Mouse (Mus musculus): ENCODE measurements around the gene Gm17428. TPM values are rescaled to one million over a fixed set of nuclear protein-coding genes. Genes with fewer than 3 reads are reported as not detected.

Gm17428 gene
- polyA plus RNA-seq, 1 experiment from 2014 or later, result not detected

DNA sequence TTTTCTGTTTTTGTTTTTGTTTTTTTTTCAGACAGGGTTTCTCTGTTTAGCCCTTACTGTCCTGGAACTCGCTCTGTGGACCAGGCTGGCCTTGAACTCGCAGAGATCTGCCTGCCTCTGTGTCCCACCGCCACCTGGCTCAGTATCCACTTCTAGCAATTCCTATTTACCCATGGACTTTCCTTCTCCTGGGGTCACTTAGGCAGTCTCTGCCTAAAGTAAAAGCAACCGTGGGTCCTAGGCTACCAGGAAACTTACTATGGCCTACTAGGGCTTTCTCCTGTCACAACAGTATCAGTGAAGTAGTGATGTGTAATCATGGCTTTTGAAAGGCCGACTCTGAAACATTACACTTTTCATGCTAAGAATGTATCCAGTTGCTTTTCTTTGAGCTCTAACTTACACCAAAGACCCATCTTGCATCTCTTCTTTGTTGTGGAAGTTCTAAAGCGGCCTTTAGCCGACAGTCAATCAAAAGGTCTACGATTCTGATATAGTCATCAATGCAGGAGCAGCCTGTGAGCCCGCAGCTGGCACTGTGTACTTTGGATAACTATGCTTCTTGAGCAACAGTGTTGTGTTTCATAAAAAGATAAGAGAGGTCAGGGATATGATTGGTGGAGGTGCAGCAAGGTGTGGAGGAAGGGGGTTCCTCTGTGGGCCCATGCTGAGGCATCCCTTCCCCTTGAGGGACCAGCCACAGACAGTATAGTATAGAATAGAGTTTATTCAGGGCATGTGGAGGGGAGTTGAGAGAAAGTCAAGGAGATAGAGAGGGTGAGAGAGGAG is 30.6 kb downstream of the Gm17428 start:
- Histone ChIP-seq H3K9me3 (ENCODE audit: low read depth, low read length) (no peaks in the 10 kb centered on the region), H3K4me3 (ENCODE audit: low read depth, low read length) (no peak overlapping the region), H3K4me1 (ENCODE audit: insufficient read depth) (peaks cover 22% of the 10 kb centered on the region), H3K27me3 (ENCODE audit: insufficient read depth, low read length) (no peaks in the 10 kb centered on the region), H3K27ac (ENCODE audit: low read depth) (no peak overlapping the region), H3K4me2 (no peak overlapping the region), H3K9ac (no peak overlapping the region), H3K36me3 (ENCODE audit: insufficient read depth) (no peaks in the 10 kb centered on the region)
- ATAC-seq (ENCODE audit: insufficient read depth) (no peak), DNase-seq (no peak)
- no peak for TF ChIP-seq CTCF (IDR thresholded peaks at IDR 0.05; ENCODE audit: low read depth)
- 85% methylated on average over 9 of the region's 9 CpGs for WGBS

DNA sequence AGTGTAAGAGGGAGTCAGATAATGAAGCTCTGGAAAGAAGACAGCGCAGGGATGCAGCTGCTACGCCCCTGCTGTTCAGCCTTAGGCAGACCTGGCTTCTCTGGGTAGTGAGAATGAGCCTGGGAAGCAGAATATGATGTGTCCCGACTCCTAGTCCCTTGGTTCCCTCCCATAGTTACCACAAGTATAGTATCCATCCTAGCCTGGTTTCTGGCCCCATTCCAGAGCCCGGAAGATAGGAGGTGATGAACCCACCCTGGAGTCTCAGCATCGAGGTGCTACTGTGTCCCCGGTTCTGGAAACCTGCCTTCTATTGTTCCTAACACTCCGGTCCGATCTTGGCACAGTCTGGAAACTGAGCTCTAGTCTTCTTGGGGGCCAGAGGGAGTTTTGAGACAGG is 31.7 kb downstream of the Gm17428 start:
- H3K27ac ChIP-seq (ENCODE audit: low read depth), result no peak overlapping the region
- 77% methylated on average over 8 of the region's 8 CpGs for WGBS
- no peak for TF ChIP-seq CTCF (IDR thresholded peaks at IDR 0.05; ENCODE audit: low read depth)

DNA sequence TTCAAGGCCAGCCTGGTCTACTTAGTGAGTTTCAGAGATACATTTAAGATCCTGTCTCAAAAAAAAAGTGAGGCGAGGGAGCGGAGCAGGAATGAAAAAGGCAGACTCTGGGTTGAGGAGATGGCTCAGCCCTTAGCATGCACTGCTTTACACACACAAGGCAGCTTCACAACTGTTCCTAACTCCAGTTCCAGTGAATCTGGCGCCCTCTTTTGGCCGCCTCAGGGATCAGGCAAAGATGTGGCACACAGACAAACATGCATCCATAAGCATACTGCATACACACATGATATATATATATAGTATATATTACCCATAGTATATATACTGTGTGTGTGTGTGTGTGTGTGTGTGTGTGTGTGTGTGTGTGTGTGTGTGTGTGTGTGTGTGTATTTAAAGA is 34.4 kb downstream of the Gm17428 start:
- no peak overlapping the region for H3K4me2 ChIP-seq
- no peak overlapping the region for H3K9ac ChIP-seq
- DNase-seq, result peak; percentile 46
- H3K36me3 ChIP-seq (ENCODE audit: insufficient read depth), result no peaks in the 10 kb centered on the region
- 58% methylated on average over 4 of the region's 4 CpGs for WGBS
- no peak for ATAC-seq (ENCODE audit: insufficient read depth)
- TF ChIP-seq CTCF (IDR thresholded peaks at IDR 0.05; ENCODE audit: low read depth), result peak; percentile 46
- no peaks in the 10 kb centered on the region for H3K27me3 ChIP-seq (ENCODE audit: insufficient read depth, low read length)
- H3K27ac ChIP-seq (ENCODE audit: low read depth), result no peak overlapping the region
- no peaks in the 10 kb centered on the region for H3K9me3 ChIP-seq (ENCODE audit: low read depth, low read length)
- no peak overlapping the region for H3K4me3 ChIP-seq (ENCODE audit: low read depth, low read length)
- no peaks in the 10 kb centered on the region for H3K4me1 ChIP-seq (ENCODE audit: insufficient read depth)

More for the DNA sequence above, 31.7 kb downstream of the Gm17428 start:
- peaks cover 13% of the 10 kb centered on the region for H3K4me1 ChIP-seq (ENCODE audit: insufficient read depth)
- H3K36me3 ChIP-seq (ENCODE audit: insufficient read depth), result no peaks in the 10 kb centered on the region
- DNase-seq (no peak), ATAC-seq (ENCODE audit: insufficient read depth) (no peak)
- no peaks in the 10 kb centered on the region for H3K27me3 ChIP-seq (ENCODE audit: insufficient read depth, low read length)
- no peak overlapping the region for H3K9ac ChIP-seq
- no peak overlapping the region for H3K4me2 ChIP-seq
- H3K4me3 ChIP-seq (ENCODE audit: low read depth, low read length), result no peak overlapping the region
- H3K9me3 ChIP-seq (ENCODE audit: low read depth, low read length), result no peaks in the 10 kb centered on the region

DNA sequence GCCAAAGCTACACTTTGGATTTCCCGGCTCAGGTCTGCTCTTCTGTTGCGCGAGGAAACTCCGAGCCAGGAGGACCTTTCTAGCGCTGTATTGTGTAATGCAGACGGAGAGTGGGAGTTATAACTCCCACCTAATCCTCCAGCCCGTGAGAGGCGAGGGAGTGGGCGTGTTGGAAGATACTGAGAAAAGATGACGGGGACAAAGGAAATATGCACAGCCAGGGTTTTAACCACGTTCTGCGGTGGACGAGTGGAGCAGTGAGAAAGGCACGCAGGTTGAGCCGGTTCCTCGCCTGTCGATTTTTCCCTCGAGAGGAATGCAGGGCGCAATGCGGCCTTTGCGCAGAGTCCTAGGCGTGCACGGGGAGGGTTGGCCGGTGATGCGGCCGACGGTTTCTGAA is 37.9 kb downstream of the Gm17428 start:
- peak overlapping the region; percentile 73 for H3K9ac ChIP-seq
- under 1% methylated on average over 27 of the region's 27 CpGs for WGBS
- H3K9me3 ChIP-seq (ENCODE audit: low read depth, low read length), result no peaks in the 10 kb centered on the region
- peak overlapping the region; percentile 76 for H3K4me2 ChIP-seq
- H3K27ac ChIP-seq (ENCODE audit: low read depth), result peak overlapping the region; percentile 97
- H3K4me1 ChIP-seq (ENCODE audit: insufficient read depth), result no peaks in the 10 kb centered on the region
- no peak for TF ChIP-seq CTCF (IDR thresholded peaks at IDR 0.05; ENCODE audit: low read depth)
- H3K36me3 ChIP-seq (ENCODE audit: insufficient read depth), result peaks cover 19% of the 10 kb centered on the region
- ATAC-seq (ENCODE audit: insufficient read depth), result peak; percentile 64
- peak; percentile 74 for DNase-seq
- H3K4me3 ChIP-seq (ENCODE audit: low read depth, low read length), result peak overlapping the region; percentile 65
- no peaks in the 10 kb centered on the region for H3K27me3 ChIP-seq (ENCODE audit: insufficient read depth, low read length)

DNA sequence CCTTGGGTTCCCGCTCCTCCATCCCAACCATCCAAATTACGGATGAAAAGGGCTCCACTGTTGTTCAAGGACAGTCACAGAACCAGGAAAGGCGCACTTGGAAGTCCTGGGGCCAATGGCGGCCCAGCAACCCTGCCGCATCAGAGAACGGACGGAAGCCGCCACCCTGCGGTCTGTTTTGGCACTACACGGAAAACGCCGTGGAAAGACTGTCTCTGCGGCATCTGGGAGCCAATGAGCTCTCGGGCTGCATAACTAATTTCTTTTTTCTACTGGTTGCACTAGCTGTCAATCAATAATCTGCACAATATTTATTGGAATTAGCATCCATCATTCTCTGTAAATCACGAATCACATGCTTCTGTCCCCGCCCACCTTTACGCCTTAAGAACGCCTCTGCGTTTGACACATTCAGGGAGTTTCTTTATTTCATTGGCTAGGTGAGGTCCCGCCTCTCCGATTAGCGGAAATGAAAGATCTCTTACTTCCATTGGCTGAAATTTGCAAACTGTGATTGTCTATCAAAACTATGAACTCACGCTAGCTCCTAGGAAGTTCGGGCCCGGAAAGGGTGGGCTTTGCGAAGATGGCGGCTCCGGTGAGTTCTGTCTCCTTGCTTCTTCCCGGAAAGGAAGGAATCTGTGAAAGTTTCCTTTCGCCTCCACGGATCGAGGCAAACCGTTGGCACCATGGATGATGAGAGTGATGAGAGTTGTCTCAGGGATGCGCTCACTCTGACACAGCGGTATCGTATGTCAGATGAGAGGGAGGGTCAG is 38.4 kb downstream of the Gm17428 start, which contains the start of gene Ngdn:
Ngdn (plus strand) TSS at position 464 of the 776 bp plus-strand sequence.
- peak; percentile 100 for DNase-seq
- H3K4me3 ChIP-seq (ENCODE audit: low read depth, low read length), result peak within 1 kb of the TSS; percentile 65

DNA sequence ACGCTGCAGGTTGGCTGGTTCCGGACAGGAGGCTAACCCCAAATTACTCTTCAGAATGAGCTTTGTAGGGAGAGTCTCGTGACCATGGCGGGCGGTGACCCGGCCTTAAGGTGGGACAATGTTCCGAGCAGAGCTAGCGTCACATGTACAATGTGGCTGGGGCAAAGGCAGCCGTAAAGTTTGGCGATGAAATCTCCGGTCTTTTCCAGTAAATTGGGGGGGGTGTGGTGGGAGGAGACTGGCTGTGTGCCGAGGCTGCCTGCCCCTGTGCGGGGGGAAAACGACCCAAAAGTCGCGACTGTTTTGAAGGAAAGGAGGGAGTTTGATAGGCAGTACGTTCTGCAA is 39.0 kb downstream of the Gm17428 start:
- Histone ChIP-seq H3K9me3 (ENCODE audit: low read depth, low read length) (no peaks in the 10 kb centered on the region), H3K4me2 (peak overlapping the region; percentile 69), H3K9ac (peak overlapping the region; percentile 73), H3K36me3 (ENCODE audit: insufficient read depth) (peaks cover 24% of the 10 kb centered on the region), H3K4me3 (ENCODE audit: low read depth, low read length) (peak overlapping the region; percentile 65), H3K27ac (ENCODE audit: low read depth) (peak overlapping the region; percentile 48), H3K4me1 (ENCODE audit: insufficient read depth) (no peaks in the 10 kb centered on the region), H3K27me3 (ENCODE audit: insufficient read depth, low read length) (no peaks in the 10 kb centered on the region)
- ATAC-seq (ENCODE audit: insufficient read depth), result no peak; the same call in 1 of the 2 replicates
- DNase-seq, result no peak
- TF ChIP-seq CTCF (IDR thresholded peaks at IDR 0.05; ENCODE audit: low read depth), result no peak
- WGBS, result under 1% methylated on average over 17 of the region's 17 CpGs

More for the DNA sequence above, 38.4 kb downstream of the Gm17428 start, which contains the start of gene Ngdn:
- H3K9ac ChIP-seq, result peak within 1 kb of the TSS; percentile 73
- no peaks in the 10 kb centered on the region for H3K9me3 ChIP-seq (ENCODE audit: low read depth, low read length)
- H3K36me3 ChIP-seq (ENCODE audit: insufficient read depth), result peaks cover 19% of the 10 kb centered on the region
- peak; percentile 94 for TF ChIP-seq CTCF (IDR thresholded peaks at IDR 0.05; ENCODE audit: low read depth)
- WGBS, result under 1% methylated on average over 36 of the region's 36 CpGs
- peak within 1 kb of the TSS; percentile 97 for H3K27ac ChIP-seq (ENCODE audit: low read depth)
- peak; percentile 95 for ATAC-seq (ENCODE audit: insufficient read depth)
- H3K27me3 ChIP-seq (ENCODE audit: insufficient read depth, low read length), result no peaks in the 10 kb centered on the region
- H3K4me1 ChIP-seq (ENCODE audit: insufficient read depth), result no peaks in the 10 kb centered on the region
- peak within 1 kb of the TSS; percentile 76 for H3K4me2 ChIP-seq

DNA sequence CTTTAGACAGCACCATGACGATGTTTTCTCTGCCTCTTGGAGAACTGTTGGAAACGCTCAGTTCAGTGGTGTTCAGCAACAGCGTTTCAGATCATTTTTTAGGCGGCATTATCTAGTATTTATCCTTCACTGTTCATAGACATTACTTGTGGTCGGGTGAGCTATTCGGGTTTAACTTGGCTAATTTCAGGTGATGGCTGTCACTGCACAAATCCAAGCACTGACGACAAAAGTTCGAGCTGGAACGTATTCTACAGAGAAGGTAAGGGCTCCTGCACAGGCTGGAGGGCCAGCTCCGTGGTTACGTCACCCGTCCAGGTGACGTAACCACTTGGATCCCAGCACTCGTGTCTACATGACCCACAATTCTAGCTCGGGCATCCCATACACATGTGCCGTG is 40.1 kb downstream of the Gm17428 start:
- no peaks in the 10 kb centered on the region for H3K4me1 ChIP-seq (ENCODE audit: insufficient read depth)
- no peak for ATAC-seq (ENCODE audit: insufficient read depth)
- peaks cover 35% of the 10 kb centered on the region for H3K36me3 ChIP-seq (ENCODE audit: insufficient read depth)
- no peak overlapping the region for H3K27ac ChIP-seq (ENCODE audit: low read depth)
- H3K4me3 ChIP-seq (ENCODE audit: low read depth, low read length), result no peak overlapping the region
- WGBS, result 87% methylated on average over 16 of the region's 16 CpGs
- no peak overlapping the region for H3K9ac ChIP-seq
- DNase-seq, result no peak
- H3K4me2 ChIP-seq, result no peak overlapping the region
- H3K27me3 ChIP-seq (ENCODE audit: insufficient read depth, low read length), result no peaks in the 10 kb centered on the region
- H3K9me3 ChIP-seq (ENCODE audit: low read depth, low read length), result no peaks in the 10 kb centered on the region
- no peak for TF ChIP-seq CTCF (IDR thresholded peaks at IDR 0.05; ENCODE audit: low read depth)

All from lung, embryonic 14.5 days (tissue).